Mouse (Mus musculus): ENCODE data around the gene Gbp3.
"Not testable (repeated sequence)": the region's sequence is repeated elsewhere in the genome, so short reads cannot be mapped to it uniquely, and the experiment has no call there.

Gbp3 gene

DNA sequence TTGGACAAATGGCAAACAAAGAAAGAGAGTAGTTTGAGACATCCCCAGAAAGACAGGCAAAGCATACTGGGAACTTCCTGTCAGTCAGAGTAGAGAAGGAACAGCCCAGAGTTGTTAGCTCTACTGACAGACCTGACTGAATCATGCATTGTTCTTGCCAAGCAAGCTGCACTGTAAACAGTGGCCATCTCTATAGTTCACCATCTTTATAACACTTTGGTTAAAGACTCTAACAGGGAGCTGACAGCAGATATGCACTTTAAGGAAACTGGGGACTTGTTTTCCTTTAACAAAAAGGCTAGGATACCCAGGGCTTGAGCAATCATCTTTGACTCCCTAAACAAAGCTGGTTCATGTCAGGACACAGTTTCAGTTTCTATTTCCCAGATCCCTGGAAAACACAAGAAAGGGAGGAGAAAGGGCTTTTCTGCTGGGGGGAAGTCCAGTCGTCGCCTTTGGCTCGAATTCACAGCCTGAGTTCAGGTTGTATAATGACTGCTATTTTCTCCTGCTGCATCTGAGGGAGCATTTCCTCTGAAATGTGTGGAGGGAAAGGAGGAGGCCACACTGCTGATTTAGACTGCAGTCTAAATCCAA is at the start of gene Gbp3:
Gene Gbp3 (plus strand): TSS at position 395 of the 597 bp plus-strand sequence.
- DNase-seq = peak; percentile 13 to 23

DNA sequence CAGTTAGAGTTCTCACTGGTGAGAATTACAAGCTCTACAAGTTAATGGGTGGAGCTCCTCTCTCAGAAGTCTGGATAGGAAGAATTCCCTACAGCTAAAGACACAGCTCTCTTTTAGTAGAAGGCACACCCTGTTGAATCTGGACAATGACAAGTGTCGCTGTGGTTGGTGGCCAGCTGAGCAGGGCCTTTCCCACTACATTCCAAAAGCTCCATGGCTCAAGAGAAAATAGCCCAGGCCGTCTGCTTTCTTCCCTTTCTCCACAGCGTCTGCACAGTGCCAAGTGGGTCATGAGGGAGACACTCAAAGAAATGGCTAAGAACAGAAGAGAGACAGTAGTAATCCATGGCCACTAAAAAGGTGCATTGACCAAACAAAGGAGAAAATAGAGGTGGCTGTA is 31.7 kb upstream of the Gbp3 start:
- DNase-seq = no peak

DNA sequence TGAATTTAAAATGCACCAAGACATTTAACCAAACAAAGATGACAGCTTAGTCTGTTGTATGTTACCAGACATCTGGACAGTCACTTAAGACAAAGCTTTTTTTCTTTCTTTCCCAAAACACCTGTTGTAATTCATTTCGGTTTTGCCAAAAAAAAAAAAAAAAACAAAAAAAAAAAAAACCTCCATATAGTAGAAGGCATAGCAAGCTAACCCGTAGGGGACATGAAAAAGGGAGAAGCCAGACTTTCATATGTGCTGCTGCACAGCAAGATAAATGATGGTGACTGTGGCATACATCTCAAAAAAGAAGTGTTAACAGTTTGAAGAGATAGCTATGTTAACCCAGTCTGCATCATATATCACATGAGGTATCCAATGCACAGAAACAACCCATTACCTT is 30.2 kb upstream of the Gbp3 start:
- DNase-seq = no peak

DNA sequence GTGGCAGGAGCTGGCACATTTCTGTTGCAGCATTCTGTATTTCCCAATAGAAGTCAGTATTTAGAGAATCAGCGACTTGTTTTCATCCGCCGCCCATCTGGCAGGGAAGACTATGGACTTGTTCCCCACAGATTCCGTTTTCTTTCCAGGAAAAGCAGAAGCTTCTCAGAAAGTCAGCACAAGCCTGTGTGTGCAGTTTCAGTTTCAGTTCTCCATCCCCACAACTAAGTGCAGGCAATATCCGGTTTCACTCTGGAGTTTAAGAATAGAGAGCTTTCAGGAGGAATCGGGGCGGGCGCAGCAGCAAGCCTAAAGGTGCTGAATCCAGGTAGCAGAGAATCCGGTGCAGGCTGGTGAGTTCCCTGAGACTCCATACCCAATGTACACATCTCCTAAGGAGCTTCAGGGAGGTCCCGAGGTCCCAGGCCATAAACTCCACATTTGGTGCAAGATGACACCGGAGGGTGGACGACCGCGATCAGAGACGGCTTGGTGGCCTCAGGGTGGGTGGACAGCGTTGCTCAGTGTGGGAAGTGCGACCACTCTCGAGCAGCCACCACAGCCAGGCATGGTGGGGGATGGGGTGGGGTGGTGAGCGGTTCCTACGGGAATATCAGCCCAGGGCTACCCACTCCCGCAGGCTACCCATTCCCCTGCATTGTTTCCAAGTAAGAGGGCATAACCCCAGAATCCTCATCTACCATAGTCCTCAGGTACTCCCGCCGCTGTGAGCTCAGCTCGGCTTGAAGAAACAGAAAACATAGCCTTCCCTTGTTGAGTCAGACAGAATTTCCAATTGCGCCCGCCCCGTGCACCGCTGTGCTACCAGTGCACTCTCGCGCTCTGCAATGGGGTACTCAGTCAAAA is 29.5 kb upstream of the Gbp3 start, which contains the start of gene Gbp7:
Gene Gbp7 (plus strand): TSS at position 256 of the 867 bp plus-strand sequence.
- peak; percentile 50 to 53 for DNase-seq

DNA sequence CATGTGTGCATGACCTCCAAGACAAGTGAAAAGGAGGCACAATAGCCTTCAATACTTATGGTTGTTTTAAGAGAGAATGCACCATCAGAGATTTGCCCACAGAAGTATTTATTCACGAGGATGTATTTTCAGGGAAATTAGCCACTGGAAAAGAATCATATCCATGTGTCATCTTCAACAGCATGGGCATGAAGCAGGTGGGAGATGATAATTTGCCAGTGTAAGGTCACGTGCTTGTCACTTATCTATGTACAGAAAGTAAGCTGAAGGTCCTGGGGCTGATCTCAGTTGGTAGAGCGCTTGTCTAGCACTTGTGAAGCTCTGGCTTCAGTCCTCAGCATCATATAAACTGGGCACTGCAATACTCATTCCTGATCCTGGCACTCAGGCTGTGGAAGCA is 28.2 kb upstream of the Gbp3 start:
- DNase-seq = no peak

DNA sequence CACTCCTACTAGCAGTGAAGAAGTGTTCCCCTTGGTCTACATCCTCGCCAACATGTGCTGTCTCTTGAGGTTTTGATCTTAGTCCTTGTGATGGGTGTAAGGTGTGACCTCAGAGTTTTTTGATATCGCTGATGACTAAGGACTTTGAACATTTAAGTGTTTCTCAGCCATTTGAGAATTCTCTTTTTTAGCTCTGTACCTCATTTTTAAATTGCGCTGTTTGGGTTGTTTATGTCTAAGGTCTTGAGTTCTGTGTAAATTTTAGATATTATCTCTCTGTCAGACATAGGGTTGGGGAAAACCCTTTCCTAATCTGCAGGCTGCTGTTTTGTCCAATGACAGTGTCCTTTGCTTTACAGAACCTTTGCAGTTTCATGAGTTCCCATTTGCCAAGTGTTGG is 26.6 kb upstream of the Gbp3 start:
- DNase-seq = no peak

DNA sequence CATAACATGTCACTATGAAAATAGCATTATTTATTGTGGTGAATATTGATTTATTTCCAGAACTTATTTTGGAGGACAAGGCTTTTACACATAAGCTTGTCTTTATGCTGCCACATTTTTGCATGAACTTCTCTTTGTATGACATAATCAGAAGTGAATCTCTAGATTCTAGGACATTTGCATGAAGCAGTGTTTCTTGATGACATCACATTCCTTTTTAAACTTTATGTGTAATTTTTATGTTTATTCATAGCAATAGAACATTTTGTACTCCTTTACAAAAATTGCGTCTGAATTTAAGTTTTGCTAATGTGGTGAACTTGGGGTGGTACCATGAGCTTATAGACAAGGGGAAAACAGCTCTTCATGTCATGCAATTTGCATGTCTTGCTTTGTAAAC is 24.2 kb upstream of the Gbp3 start:
- no peak for DNase-seq

DNA sequence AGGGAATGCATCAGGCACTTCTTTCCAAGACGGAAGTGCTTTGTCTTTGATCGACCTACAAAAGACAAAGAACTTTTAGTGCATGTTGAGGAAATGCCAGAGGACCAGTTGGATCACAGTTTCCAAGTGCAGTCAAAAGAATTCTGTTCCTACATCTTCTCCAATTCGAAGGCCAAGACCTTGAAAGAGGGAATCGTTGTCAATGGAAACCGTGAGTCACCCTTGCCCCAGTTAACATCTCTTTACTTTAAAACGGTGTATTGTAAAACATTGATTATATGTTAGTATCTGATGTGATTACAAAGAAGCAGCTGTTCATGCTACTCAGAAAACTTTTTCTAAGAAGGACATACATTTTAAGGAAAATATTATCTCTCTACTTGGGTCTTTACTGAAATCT is 18.4 kb upstream of the Gbp3 start:
- DNase-seq = no peak

DNA sequence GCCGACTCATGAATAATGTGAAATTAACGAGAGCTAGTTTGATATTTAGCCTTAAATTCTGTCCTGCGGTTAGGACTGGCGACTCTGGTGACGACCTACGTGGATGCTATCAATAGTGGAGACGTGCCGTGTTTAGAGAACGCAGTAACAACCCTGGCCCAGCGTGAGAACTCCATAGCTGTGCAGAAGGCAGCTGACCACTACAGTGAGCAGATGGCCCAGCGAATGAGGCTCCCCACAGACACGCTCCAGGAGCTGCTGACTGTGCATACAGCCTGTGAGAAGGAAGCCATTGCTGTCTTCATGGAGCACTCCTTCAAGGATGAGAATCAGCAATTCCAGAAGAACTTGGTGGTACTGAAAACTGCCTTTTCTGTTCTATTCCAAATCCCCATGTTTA is 17.1 kb upstream of the Gbp3 start:
- not testable (repeated sequence) for DNase-seq

DNA sequence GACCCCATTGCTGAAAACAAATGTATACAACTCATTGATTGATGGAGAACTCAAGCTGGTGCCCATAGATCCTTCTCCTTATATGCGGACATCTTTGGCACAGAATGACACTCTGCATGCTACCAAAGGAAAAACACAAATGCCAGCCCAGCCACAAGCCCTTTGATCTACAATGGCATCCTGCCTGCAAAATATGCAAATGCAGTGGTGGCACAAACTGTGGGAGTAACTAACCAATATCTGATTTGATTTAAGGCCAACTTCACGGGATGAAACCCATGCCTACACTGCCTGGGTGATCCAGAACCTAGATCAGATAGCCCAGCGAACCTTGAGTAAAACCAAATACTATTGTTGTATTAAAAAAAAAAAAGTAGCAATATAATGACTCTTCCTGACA is 13.1 kb upstream of the Gbp3 start:
- no peak for DNase-seq

DNA sequence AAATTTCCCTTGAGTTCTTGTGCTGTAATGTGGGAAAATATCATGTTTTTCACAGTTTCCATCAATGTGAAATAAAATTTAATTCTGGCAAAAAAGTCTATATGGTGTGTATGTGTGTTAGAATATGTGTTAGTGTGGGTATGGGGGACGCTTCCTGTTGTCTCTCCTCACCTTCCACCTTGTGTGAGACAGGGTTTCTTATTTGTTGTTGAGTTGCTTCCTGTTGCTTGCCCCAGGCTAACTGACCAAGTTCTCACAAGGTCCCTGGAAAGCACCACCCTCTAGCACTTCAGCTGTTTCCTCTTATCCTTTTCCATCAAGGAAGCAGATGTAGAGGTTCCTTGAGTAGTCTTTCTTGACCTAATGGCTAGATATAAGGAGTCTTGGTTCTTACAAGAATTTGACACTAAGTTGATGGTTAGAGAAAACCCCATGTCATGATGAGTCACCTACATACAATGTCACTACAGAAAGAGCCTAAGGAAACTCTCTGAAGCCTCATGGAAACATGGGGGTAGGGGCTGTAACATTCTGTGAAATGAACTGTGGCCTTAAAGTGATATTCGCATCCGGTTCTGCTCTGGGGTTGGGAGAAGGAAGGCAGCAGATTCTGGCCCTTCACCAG is 9.7 kb upstream of the Gbp3 start:
- no peak for DNase-seq

DNA sequence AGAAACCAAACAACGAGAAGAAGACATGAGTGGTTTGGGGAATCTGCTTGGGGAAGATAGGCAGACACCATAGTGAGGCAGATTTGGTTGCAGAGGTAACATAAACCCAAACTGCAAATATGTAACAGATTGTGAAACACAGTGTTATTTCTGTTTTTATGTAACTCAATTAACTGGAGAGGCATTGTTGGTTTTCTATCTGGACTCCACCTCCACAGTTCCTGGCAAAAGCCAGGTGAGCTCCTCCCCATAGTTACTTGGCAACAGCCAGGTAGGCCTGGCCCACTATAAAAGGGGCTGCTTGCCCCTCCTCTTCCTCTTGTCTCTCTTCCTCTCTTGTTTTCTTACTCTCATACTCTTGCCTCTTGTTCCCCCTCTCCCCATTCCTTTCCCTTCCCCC is 5.2 kb upstream of the Gbp3 start:
- DNase-seq = no peak

DNA sequence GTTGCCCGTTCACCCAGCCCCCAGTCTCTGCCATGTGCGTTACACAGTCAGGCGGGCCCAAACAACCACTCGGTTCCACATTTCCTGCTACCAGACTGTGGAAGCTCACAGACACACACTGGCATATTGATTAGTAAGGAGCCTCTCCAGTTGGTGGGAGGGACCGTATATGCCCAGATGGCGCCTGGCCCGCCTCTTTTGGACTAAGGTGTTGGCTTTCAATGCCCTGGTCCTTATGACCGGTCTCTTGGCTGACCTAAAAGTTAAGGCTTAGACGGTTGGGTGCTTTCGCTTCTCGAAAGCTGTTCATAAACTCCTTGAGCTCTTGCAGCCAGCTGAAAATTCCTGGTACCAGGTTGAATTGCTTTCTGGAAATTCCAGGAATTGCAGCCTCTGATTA is 4.2 kb upstream of the Gbp3 start:
- no peak for DNase-seq

DNA sequence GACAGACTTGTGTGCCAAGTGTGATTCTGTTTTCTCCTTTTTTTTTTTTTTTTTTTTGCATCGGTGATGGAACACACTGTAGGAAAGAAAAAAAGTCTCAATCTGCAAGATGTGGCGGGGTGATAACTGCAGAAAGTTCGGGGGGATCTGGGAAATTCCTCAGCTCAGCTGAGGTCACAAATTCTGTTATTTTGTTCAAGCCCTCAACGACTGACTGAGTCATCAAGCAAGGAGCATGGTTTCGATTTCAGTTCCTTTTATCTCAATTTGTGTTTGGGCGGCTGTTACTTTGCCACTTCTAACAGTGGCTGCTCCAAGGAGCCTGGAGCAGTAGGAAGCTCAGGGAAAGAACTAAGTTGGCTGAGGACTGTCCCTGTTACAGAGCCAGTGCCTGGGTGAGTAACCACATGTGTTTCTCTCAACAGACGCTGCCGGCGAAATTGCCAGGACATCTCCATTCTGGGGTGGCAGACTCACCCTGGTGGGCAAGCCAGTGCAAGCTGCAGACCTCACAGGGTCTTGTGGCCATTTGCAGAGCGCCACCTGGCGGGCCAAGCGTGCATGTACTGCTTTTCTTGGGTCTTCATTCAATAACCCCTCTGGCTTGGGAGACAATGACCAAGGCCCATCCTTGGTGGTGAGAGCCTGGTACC is 596 bp downstream of the Gbp3 start:
- peak; percentile 89 for DNase-seq

DNA sequence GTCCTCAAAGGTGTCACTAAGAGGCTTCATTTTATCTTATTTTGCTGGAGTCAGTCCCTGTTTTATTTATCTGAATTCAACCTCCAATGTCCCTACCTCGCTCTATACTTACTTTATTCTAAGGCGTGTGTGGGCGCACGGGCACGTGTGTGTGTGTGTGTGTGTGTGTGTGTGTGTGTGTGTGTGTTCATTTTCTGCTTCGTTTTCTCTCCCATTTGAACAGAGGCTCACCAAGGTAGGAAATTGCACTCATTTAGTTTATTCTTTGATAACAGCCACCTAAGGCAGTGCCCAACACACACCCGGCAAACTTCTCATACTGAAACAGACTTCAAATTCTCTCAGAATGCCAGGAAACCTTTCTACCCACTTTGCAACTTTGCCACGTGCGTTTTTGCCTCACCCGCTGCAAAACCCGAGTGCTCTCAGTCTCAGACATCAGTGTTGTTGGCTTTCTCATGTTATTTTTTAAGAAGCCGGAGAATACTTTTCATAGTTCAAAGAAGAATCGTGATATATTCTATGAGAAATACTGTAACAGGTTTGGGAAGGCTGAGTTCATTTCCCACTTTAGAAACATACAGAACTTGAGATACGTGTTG is 1.3 kb downstream of the Gbp3 start:
- no peak for DNase-seq

DNA sequence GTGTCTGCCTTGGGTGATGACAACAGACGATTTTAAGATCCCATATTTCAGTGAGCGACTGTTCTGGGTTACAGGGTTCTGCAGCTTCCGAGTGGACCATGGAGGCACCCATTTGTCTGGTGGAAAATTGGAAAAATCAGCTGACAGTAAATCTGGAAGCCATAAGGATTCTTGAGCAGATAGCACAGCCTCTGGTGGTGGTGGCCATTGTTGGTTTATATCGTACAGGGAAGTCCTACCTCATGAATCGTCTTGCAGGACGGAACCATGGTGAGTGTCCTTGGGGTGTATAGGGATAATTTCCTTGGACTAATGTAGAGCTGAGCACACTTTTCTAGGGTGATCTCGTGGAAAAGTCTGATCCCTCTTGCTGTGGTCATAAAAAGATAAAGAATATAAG is 1.8 kb downstream of the Gbp3 start:
- DNase-seq = no peak

DNA sequence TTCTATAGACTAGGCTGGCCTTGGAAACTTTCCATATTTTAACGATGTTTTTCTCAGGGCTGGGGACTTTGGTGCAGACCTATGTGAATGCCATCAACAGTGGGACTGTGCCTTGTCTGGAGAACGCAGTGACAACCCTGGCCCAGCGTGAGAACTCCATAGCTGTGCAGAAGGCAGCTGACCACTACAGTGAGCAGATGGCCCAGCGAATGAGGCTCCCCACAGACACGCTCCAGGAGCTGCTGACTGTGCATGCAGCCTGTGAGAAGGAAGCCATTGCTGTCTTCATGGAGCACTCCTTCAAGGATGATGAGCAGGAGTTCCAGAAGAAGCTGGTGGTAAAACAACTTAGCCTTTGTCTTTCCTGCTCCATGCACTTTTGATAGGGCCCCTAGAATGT is 7.7 kb downstream of the Gbp3 start:
- not testable (repeated sequence) for DNase-seq

DNA sequence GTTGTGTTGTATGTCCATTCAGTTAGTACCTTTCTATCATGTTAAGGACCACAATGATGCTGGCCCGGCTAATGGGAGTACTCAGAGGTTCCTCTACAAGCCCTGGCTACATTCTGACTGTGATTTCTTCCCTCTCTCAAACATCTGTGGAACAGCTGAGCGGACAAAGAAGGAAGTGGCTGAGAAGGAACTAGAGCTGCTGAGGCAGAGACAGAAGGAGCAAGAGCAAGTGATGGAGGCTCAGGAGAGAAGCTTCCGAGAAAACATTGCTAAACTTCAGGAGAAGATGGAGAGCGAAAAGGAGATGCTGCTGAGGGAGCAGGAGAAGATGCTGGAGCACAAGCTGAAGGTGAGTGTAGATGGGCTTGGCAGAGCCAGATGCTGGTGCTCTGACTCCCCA is 10.9 kb downstream of the Gbp3 start:
- DNase-seq = no peak

DNA sequence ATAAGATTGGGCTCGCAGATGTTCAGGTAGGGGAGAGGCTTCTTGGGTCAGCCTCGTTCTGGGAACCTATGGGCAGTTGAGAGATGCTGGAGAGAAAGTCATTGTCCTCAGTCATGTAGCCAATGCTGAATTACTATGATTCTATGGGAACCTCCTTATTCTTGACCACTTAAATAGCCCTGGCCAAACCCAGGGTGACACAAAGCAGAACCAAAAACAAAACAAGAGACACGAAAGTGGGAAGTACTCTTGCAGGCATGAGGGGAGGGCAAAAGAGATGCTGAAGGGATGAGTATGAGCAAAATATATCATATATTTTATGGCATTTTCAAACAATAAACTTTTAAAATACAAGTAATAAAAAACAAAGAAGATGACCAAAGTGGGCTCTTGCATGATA is 17.3 kb downstream of the Gbp3 start:
- no peak for DNase-seq

DNA sequence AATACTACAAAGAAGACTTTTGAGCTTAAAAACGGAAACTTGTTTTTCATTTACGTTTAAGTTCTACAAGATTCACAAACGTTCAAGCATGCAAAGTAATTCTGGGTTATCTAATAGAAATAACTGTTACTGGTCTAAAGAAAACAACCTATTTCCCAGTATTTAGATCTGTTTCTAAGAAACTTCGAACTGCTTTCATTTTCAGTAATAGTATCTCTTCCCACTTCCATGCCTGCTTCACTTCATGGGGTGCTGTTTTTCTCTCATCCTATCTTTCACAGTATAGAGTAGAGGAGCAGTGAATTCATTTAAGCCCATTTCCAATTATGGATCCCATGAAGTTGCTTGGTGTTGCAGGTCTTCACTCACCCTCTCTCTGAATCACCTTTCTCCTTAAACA is 18.5 kb downstream of the Gbp3 start:
- DNase-seq = no peak

DNA sequence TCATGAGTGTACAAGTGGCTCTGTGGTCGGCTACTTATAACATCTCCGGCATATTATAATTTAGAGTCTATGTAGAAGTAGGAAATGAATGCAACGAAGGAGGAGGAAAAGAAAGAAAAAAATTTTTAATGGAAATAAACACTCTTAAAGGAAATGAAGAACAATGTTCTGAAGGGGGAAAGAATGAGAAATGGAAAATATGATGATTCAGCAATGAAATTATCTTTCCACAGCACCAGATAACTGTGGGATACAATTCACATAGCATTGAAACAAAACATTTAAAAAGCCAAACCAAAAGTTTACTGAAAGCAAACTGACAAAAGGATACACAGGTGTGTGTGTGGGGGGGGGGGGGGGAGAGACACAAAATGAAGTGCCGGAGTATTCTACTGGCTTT is 23.2 kb downstream of the Gbp3 start:
- DNase-seq = no peak

DNA sequence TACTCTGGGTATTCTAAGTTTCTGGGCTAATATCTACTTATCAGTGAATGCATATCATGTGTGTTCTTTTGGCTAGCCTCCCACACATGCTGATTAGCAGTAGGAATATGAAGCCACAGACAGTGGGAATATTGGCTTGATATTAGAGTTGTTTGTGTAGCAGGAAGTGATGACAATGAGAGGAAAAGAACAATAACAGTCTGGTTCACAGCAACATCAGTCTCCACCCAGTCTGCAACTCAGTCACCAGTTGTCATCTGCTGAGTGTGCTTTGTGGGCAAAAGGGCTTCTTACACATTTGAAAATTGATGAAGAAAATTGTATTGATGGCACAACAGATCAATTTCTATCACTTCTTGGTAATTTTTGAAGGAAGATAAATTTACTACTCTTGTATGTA is 27.6 kb downstream of the Gbp3 start:
- DNase-seq = no peak

DNA sequence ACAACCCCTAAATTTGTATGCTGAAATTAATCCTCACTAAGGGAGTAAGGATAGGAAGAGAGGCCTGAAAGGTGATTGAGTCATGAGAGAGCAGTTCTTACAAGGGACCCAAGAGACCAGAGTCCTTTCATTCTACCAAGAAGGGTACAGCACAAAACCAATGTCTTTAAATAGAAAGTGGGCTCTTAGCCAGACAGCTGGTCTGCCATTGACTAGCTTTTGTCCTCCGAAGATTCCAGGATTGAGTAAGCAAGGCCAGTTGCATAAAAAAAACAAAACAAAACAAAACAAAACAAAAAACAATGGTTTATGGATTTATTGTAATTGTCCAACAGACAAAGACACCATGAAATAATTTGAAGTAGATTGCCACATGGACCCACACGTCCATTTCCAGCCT is 29.1 kb downstream of the Gbp3 start:
- DNase-seq = no peak

Measured in thymus, postnatal 36 days (tissue).